Mouse (Mus musculus): ENCODE measurements around the gene Cpa5. TPM values are rescaled to one million over a fixed set of nuclear protein-coding genes. Genes with fewer than 3 reads are reported as not detected.

Cpa5 gene
- polyA plus RNA-seq, 1 experiment from 2014 or later: 1.1 TPM

Other genes starting within 250 kb of the Cpa5 start
- 44.0 and 48.4 TPM in 2 replicates for gene Zc3hc1, start 220.0 kb upstream of the Cpa5 start, polyA plus RNA-seq (2016; fragmentation: Nextera tagmentation; extraction: Ambion mirVana)
- gene Klhdc10, start 209.1 kb upstream of the Cpa5 start, polyA plus RNA-seq (2016; fragmentation: Nextera tagmentation; extraction: Ambion mirVana): 34.3 and 38.8 TPM in 2 replicates
- 27.5 and 31.1 TPM in 2 replicates for gene Tmem209, start 101.2 kb upstream of the Cpa5 start, polyA plus RNA-seq (2016; fragmentation: Nextera tagmentation; extraction: Ambion mirVana)
- 0.17 and 0.26 TPM in 2 replicates for gene Ssmem1, start 101.2 kb upstream of the Cpa5 start, polyA plus RNA-seq (2016; fragmentation: Nextera tagmentation; extraction: Ambion mirVana)
- gene Cpa2, start 69.4 kb upstream of the Cpa5 start, polyA plus RNA-seq (2016; fragmentation: Nextera tagmentation; extraction: Ambion mirVana): 5.3 and 6.3 TPM in 2 replicates
- gene Cpa4, start 42.6 kb upstream of the Cpa5 start, polyA plus RNA-seq (2016; fragmentation: Nextera tagmentation; extraction: Ambion mirVana): 2.9 and 3.1 TPM in 2 replicates
- gene Cpa1, start 28.2 kb downstream of the Cpa5 start, polyA plus RNA-seq (2016; fragmentation: Nextera tagmentation; extraction: Ambion mirVana): 1.8 and 2.0 TPM in 2 replicates
- 11.9 TPM in 2 replicates for gene Cep41, start 82.7 kb downstream of the Cpa5 start, polyA plus RNA-seq (2016; fragmentation: Nextera tagmentation; extraction: Ambion mirVana)
- gene Mest, start 112.5 kb downstream of the Cpa5 start, polyA plus RNA-seq (2016; fragmentation: Nextera tagmentation; extraction: Ambion mirVana): 3,424 and 3,742 TPM in 2 replicates